Mouse (Mus musculus) embryonic facial prominence, embryonic 11.5 days (tissue): Measurements from ENCODE around the gene Jam3. TPM values are rescaled to one million over a fixed set of nuclear protein-coding genes. Genes with fewer than 3 reads are reported as not detected.

Experiments used
- ATAC-seq: fragments of 200-750 bp; cut with Nextera tagmentation; replicated peaks from 2 replicates; pipeline ENCODE4 v1.8.0; 2017; ENCODE audit warnings: low read depth; ENCODE audit not compliant: insufficient number of reproducible peaks, low FRiP score, low TSS enrichment
- DNase-seq: peaks from one replicate; pipeline ENCODE4 v3.0.0-alpha.2; 2015; ENCODE audit warnings: low spot score
- H3K27ac ChIP-seq: fragments of 300-500 bp; sonication (generic); replicated peaks from 2 replicates; pipeline ENCODE4 v1.5.1; 2014; ENCODE audit warnings: mild to moderate bottlenecking, low read depth, low read length, control low read depth
- H3K27me3 ChIP-seq: fragments of 300-500 bp; sonication (generic); 2 replicates; pipeline ENCODE4 v1.6.1; 2014; ENCODE audit warnings: mild to moderate bottlenecking, low read length, moderate library complexity, mixed read lengths; ENCODE audit not compliant: control insufficient read depth, insufficient read depth
- H3K36me3 ChIP-seq: fragments of 300-500 bp; sonication (generic); replicated peaks from 2 replicates; pipeline ENCODE4 v1.6.1; 2014; ENCODE audit warnings: low read depth, mild to moderate bottlenecking, low read length, moderate library complexity, mixed read lengths; ENCODE audit not compliant: control insufficient read depth, insufficient read depth
- H3K4me1 ChIP-seq: fragments of 300-500 bp; sonication (generic); 2 replicates; pipeline ENCODE4 v1.6.1; 2014; ENCODE audit warnings: low read length, mixed read lengths; ENCODE audit not compliant: control insufficient read depth, insufficient read depth
- H3K4me2 ChIP-seq: fragments of 300-500 bp; sonication (generic); 2 replicates; pipeline ENCODE4 v1.6.1; 2014; ENCODE audit warnings: low read depth, mild to moderate bottlenecking, control low read depth, low read length, moderate library complexity
- H3K4me3 ChIP-seq: fragments of 300-500 bp; sonication (generic); 2 replicates; pipeline ENCODE4 v1.5.1; 2014; ENCODE audit warnings: low read depth, low read length, control low read depth
- H3K9ac ChIP-seq: fragments of 300-500 bp; sonication (generic); replicated peaks from 2 replicates; pipeline ENCODE4 v1.6.1; 2014; ENCODE audit warnings: mild to moderate bottlenecking, control low read depth, low read length
- H3K9me3 ChIP-seq: fragments of 300-500 bp; sonication (generic); replicated peaks from 2 replicates; pipeline ENCODE4 v1.6.1; 2016; ENCODE audit warnings: mild to moderate bottlenecking, low read length, inconsistent platforms, mixed read lengths; ENCODE audit not compliant: control insufficient read depth
- WGBS: fragments of 180-500 bp; shearing (Covaris S2); extraction: QIAGEN DNeasy Blood & Tissue Kit; methylation state at CpG from one replicate; pipeline ENCODE4 v1.1.7; 2014; 5-methylcytosine and 5-hydroxymethylcytosine counted together
- polyA plus RNA-seq: library from polyadenylated mRNA; unstranded; fragments of >200 nt; fragmentation: Nextera tagmentation; extraction: Ambion mirVana; gene quantifications from 2 replicates; pipeline ENCODE4 v1.2.1, GENCODE M21; 2014

Gene Jam3
- polyA plus RNA-seq, 1 experiment from 2014 or later = 124 TPM

DNA sequence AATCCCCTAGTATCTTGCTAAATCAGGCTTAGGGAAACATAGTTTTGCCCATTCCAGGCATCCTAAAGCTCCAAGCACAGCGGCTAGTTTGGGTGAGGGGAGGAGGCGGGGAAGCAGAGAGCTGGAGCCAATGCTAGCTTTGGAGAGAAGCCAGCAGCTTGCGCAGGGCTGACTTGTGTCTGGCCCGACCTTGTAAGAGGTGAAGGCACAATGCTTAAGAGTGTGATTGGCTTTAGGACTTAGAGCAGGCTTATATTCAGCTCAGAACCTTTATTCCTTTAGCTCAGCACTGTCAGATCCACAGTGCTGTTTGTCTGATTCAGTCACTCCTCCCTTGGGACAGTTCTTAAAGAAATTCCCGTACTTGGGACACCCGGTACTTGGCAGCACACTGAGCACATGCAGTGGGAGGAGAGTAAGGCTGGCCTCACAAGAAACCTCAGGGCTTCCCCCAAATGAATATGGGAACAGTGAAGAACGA lies 36.3 kb upstream of the Jam3 start:
- H3K27ac ChIP-seq = peak overlapping the region; percentile 20; the same call in 1 of the 2 replicates
- no peaks in the 10 kb centered on the region for H3K27me3 ChIP-seq
- peak overlapping the region; percentile 25; the same call in 1 of the 2 replicates for H3K9ac ChIP-seq
- H3K4me2 ChIP-seq = peak overlapping the region; percentile 45
- H3K9me3 ChIP-seq = no peaks in the 10 kb centered on the region
- ATAC-seq (peak; percentile 30), DNase-seq (peak; percentile 49)
- peak overlapping the region; percentile 19 for H3K4me3 ChIP-seq
- peaks cover 3% of the 10 kb centered on the region; the same call in 1 of the 2 replicates for H3K4me1 ChIP-seq
- no peaks in the 10 kb centered on the region for H3K36me3 ChIP-seq
- 4% methylated on average over 7 of the region's 7 CpGs for WGBS

- H3K36me3 ChIP-seq = no peaks in the 10 kb centered on the region
- whole genome bisulfite sequencing = 73% methylated on average over 8 of the region's 8 CpGs
- no peak overlapping the region for H3K9ac ChIP-seq
- H3K4me1 ChIP-seq = peaks cover 3% of the 10 kb centered on the region; the same call in 1 of the 2 replicates
- ATAC-seq = no peak
- H3K27ac ChIP-seq = no peak overlapping the region
- no peaks in the 10 kb centered on the region for H3K27me3 ChIP-seq
- H3K4me3 ChIP-seq = no peak overlapping the region
- DNase-seq = no peak
- no peaks in the 10 kb centered on the region for H3K9me3 ChIP-seq
- H3K4me2 ChIP-seq = no peak overlapping the region
These were observed 35.2 kb upstream of the Jam3 start for GRCm38 (mm10) chr9:27190461-27190860.

- no peak overlapping the region for H3K9ac ChIP-seq
- H3K27me3 ChIP-seq = no peaks in the 10 kb centered on the region
- no peak for ATAC-seq
- peaks cover 3% of the 10 kb centered on the region; the same call in 1 of the 2 replicates for H3K4me1 ChIP-seq
- H3K27ac ChIP-seq = no peak overlapping the region
- H3K4me3 ChIP-seq = no peak overlapping the region
- DNase-seq = no peak
- WGBS = 69% methylated on average over 2 of the region's 2 CpGs
- no peaks in the 10 kb centered on the region for H3K9me3 ChIP-seq
- H3K36me3 ChIP-seq = no peaks in the 10 kb centered on the region
- no peak overlapping the region for H3K4me2 ChIP-seq
These were observed 34.1 kb upstream of the Jam3 start for GRCm38 (mm10) chr9:27189306-27189705.

DNA sequence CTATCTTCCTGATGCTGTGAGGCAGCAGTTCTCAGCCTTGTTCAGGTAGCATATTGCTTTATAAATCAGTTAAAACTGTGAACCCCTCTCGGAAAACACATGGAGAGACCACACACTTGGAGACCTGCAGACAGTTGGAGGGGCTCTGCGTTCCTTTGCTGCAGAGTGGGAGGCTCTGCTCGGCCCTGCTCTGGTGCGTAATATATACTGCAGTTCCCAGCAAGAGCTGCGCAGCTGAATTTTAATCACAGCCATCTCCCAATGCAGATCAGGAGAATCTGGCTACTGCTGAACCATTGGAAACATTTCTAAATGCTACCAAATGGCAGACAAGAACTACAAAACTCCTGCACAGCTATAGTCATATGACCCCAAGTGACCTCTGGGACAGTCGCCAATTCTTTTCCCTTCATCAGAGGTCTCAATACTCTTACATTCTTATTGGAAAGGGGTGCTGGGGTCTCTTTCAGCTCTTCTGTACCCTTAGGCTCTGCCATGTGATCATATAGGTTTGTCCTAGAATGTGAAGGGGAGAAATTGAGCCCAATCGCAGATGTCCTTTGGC lies 33.5 kb upstream of the Jam3 start:
- Histone ChIP-seq H3K9ac (no peak overlapping the region), H3K27me3 (no peaks in the 10 kb centered on the region), H3K9me3 (no peaks in the 10 kb centered on the region), H3K27ac (no peak overlapping the region), H3K4me1 (peaks cover 3% of the 10 kb centered on the region; the same call in 1 of the 2 replicates), H3K36me3 (no peaks in the 10 kb centered on the region), H3K4me2 (no peak overlapping the region), H3K4me3 (no peak overlapping the region)
- ATAC-seq (no peak), DNase-seq (no peak)
- WGBS = 72% methylated on average over 7 of the region's 7 CpGs

DNA sequence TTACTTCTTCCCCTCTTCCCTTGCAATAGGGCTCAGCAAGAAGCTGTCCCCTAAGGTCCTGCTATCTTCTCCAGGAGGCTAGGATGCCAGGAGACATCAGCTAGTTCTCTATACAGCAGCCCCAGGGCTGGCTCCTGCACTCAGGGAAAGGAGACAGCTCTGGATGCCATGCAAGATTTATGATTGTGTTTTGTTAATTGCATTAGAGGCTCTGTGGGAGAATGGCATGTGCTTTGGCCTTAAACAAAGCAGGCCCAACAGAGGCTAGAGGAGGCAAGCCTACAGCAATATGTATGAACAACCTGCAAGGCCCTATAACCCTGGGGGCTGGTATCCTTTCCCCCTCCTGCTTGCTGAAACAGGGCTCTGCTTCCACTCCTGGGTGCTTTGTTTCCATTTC lies 30.6 kb upstream of the Jam3 start:
- Histone ChIP-seq H3K9ac (no peak overlapping the region), H3K27ac (no peak overlapping the region), H3K9me3 (no peaks in the 10 kb centered on the region), H3K4me3 (no peak overlapping the region), H3K4me1 (no peaks in the 10 kb centered on the region), H3K27me3 (no peaks in the 10 kb centered on the region), H3K4me2 (no peak overlapping the region), H3K36me3 (no peaks in the 10 kb centered on the region)
- DNase-seq (no peak), ATAC-seq (no peak)

GRCm38 (mm10) chr9:27182087-27182486 lies 26.9 kb upstream of the Jam3 start:
- ATAC-seq = no peak

DNA sequence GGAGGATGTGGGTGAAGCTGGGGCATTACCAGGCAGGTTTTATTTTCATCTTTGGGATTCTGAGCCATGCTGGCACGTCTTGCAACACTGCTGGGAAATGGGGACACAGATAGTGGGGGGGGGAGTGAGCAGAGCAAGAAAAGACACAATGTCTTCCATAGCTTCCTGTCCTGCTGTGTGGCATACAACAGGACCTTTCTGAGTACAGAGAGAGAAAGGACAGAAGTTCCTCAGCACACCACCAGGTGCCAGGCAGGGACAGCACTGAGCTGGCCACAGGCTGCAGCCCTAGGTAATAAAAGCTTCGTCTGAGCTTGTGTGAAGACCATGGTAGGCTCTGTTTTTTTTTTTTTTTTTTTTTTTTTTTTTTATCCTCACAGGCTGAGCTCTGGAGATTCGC lies 25.3 kb upstream of the Jam3 start:
- DNase-seq (no peak), ATAC-seq (no peak)
- no peak overlapping the region for H3K4me3 ChIP-seq
- H3K9ac ChIP-seq = no peak overlapping the region
- H3K4me2 ChIP-seq = no peak overlapping the region
- no peaks in the 10 kb centered on the region for H3K9me3 ChIP-seq
- H3K27ac ChIP-seq = no peak overlapping the region
- H3K4me1 ChIP-seq = no peaks in the 10 kb centered on the region
- 61% methylated on average over 3 of the region's 3 CpGs for WGBS
- no peaks in the 10 kb centered on the region for H3K27me3 ChIP-seq
- H3K36me3 ChIP-seq = no peaks in the 10 kb centered on the region

More at GRCm38 (mm10) chr9:27182087-27182486, 26.9 kb upstream of the Jam3 start:
- no peaks in the 10 kb centered on the region for H3K9me3 ChIP-seq
- no peaks in the 10 kb centered on the region for H3K27me3 ChIP-seq
- no peak overlapping the region for H3K27ac ChIP-seq
- no peak overlapping the region for H3K9ac ChIP-seq
- WGBS = 82% methylated on average over 5 of the region's 5 CpGs
- DNase-seq = no peak
- H3K4me3 ChIP-seq = no peak overlapping the region
- H3K36me3 ChIP-seq = no peaks in the 10 kb centered on the region
- no peaks in the 10 kb centered on the region for H3K4me1 ChIP-seq
- H3K4me2 ChIP-seq = no peak overlapping the region

GRCm38 (mm10) chr9:27178935-27179334 lies 23.7 kb upstream of the Jam3 start:
- Histone ChIP-seq H3K27ac (no peak overlapping the region), H3K9ac (no peak overlapping the region), H3K27me3 (no peaks in the 10 kb centered on the region), H3K4me3 (no peak overlapping the region), H3K4me1 (no peaks in the 10 kb centered on the region), H3K9me3 (no peaks in the 10 kb centered on the region), H3K4me2 (no peak overlapping the region), H3K36me3 (no peaks in the 10 kb centered on the region)
- 69% methylated on average over 4 of the region's 4 CpGs for WGBS
- DNase-seq = no peak
- no peak for ATAC-seq
